Mouse (Mus musculus) kidney, adult 18-20 months (tissue): ENCODE measurements around the gene Ubxn10.

ENCODE experiments used
- DNase-seq: peaks from one replicate; pipeline ENCODE4 v3.0.0; 2021

The Ubxn10 gene

DNA sequence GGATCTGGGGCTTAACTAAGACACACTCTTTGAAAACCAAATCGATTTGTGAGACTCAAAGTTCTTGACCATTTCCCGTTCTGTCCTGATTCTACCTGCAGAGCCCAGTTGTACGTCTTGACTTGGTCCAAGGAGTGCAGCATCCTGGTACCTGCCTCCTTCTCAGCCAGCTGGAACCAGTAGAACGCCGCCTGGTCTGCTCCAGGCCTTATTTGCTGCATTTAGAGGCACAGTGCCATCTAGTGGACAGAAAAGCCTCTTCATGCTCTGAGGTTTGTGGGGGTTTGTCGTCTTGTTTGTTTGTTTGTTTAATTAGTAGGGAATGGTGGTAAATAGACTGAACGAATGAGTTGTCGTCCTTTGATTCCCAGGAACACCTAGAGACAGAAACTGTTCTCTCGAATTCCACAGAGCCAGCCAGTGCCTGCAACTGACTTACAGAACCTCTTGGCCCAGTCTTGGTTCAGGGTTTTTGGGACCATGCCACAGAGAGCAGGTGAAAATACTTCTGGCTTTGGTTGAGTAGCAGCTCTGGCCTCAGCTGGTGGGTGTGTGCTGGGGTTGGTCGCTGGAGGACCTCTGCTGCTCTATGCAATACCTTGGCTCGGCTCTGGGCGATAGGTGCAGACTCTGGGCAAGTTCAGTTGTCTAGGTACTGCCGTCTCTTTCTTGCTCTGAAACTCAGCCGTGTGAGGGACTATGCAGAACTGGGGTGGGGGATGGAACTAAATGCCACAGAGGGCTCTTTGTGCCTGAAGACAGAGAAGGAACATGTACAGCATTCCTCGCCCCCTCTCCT is 36.6 kb downstream of the Ubxn10 start:
- peak; percentile 63 for DNase-seq

DNA sequence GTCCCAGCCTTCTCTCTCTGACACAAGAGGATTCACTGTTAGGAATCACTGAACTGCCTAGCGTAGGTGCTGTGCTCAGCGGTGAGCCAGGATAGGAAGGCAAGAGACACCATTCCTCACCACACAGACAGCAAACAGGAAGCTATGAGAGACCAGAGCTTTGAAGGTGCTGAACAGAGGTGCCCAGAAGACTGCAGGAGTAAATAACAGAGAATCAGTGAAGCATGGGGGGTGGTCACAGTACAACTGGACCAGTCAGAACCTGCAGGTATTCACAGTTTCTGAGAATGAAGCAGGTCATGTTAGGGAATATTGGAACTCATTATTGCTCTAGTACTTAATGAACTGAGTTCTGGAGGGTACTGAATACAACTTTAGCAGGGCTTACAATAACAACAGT is 38.7 kb downstream of the Ubxn10 start:
- DNase-seq: peak; percentile 32

GRCm38 (mm10) chr4:138697166-138697860 is 39.7 kb downstream of the Ubxn10 start:
- no peak for DNase-seq

DNA sequence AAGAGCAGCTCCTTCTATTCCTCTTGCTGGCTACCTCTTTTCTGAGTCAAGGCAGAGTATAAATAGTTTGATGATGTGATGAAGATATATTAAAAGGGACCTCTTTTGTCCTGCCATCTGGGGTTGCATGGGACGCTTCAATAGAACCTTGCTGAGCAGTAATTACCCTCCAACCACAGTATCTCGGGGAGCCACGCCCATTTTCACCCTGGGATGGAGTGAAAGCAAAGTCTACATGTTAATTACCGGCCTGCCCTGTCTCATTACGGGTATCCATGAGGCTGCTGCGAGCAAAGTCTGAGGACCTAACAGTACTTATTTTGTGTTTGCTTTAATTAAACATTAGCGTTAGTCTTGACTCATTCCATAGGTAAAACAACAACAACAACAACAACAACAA is 40.2 kb downstream of the Ubxn10 start:
- DNase-seq: peak; percentile 36

- DNase-seq: no peak
Measured at GRCm38 (mm10) chr4:138693043-138693692, 43.8 kb downstream of the Ubxn10 start.

- no peak for DNase-seq
Measured at GRCm38 (mm10) chr4:138691443-138692181, 45.4 kb downstream of the Ubxn10 start.

DNA sequence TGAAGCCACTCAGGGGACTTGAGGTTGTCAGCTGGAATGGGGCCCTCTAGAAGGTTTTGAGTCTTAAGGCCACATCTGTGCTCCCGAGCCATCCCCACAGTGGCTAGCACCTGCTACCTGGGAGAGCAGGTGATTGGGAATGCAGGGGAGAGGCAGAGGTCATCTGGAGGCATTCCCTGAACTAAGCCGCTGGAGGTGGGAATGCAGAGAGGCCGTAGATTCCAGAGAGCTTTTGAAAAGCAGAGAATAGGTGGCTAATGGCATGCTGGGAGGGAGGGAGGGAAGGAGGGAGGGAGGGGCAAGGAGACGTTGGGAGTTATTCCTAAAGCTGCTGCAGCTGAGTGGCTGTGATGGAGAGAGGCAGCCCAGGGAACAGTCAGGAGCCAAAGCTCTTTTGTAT is 46.4 kb downstream of the Ubxn10 start:
- DNase-seq: no peak

DNA sequence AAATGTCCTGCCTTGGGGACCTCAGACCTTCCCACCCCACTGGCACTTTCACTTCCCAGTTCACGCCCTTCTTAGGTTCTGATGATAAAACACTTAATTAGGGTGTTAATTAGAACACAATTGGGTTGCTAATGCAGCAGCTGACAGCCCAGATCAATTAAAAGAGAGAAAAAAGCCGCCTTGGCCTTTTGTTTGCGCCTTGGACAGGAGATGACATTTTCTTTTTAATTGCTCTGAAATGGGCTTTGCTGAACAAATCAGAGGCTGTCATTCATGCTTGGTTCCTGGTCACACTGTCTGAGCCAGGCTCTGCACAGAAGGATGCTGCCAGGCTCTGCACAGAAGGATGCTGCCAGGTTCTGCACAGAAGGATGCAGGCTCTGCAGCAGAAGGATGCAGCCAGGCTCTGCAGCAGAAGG is 47.9 kb downstream of the Ubxn10 start:
- no peak for DNase-seq

- DNase-seq: no peak
Measured at GRCm38 (mm10) chr4:138685813-138686212, 51.2 kb downstream of the Ubxn10 start.

DNA sequence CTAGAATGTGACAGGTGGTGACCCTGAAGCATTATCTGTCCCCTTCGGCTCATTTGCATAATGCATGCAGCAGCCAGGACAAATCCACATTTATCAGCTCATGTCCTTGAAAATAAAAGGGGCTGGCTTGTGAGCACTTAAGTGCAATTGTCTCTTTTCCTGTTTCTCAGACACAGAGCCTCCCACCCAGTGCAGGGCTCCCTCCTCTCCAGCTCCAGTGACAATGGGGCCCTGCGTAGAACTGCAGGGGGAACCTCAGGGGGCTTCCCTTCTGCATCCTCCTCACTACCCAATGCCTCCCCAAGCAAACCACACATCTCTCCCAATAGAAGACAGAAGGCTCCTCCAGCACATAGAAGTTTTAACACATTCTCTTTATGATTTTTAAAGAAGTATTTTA is 54.2 kb downstream of the Ubxn10 start:
- DNase-seq: no peak

GRCm38 (mm10) chr4:138680124-138680523 is 56.8 kb downstream of the Ubxn10 start:
- no peak for DNase-seq

DNA sequence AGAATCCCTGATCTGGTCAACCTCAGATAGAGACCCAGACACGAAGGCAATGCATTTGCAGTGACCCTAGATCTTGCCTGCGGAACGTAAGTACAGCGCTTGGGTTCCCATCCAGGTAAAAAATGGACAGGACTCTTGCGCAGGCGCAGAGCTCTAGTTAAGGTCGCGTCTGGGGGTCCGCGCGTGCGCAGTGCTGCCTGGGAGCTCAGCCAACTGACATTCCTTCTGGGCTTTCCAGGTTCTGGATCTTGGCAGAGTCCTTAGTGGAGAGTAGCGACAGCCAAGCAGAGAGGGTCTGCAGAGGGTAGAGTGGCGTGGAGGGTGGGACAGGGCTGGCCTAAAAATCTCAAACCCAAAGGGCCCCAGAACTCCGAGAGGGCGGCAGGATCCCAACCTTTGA is 59.4 kb downstream of the Ubxn10 start:
- no peak for DNase-seq

DNA sequence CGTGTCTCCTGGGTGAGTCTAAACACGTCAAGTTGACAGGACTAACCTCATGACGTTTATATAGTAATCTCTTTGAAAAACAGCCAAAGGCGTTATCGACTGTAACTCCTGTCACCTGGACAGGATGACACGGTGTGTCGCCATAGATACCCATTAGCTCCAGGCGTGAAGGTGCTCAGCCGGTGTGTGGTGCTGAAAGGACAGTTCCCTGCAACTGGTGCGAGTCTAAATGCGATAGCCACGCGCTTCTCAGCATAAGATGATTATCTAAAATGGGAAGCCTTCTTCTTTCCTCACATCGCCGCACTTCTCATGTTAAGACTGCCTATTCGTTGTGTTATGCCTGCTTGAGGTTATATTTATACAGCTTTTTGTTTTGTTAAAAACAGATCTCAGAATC is 60.5 kb downstream of the Ubxn10 start:
- DNase-seq: peak; percentile 24

- no peak for DNase-seq
Measured at GRCm38 (mm10) chr4:138672160-138672559, 64.8 kb downstream of the Ubxn10 start.

GRCm38 (mm10) chr4:138670093-138670889 is 66.7 kb downstream of the Ubxn10 start:
- DNase-seq: no peak

GRCm38 (mm10) chr4:138666521-138666920 is 70.4 kb downstream of the Ubxn10 start:
- no peak for DNase-seq

DNA sequence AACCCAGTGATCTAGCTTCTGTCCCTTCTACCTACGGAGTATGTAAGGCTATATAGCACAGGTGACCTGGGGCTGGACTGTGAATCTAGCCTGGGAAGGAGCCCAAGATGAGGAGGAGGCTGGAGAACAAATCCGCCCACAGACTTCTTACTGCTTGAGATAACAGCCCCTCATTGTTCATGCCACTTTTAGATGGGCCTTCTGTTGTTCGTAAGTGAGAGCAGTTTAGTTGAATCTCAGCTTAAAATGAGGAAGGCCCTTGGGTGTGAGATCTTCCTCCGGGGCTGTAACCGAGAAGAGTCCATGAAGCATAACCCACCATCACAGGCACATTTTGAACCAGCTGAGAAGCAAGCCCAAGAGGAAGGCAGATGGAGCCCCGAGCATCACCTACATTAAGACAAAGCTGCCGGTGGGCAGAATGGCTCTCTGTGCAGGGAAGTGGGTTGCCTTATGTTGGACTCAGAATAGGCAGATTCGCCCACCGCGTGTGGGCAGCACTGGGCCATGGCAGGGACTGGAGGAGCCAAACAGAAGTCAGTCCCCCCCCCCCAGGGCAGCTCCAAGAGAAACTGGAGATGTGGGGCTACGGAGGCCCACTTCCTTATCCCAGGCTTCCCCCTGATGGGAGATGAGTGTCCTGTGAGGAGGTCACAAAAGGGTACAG is 76.9 kb downstream of the Ubxn10 start:
- DNase-seq: no peak
